In the genomic region with DNA sequence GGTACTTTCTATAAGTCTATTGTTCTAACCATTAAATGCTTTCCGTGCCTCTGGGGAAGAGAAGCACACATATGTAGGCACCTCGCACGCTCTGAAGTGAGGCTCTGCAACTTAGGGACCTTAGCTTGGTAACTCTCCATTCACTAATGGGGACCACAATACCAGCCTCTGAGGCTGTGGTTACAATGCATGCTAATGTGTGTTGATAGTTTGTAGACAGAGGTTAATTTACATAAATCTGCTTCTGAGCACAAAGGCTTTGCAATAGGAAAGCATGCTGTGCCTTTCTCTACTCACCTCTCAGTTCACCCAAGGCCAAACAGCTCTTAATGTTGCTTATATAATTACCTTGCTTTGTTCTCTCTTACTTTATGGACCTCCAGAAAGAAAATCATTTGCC, we compare ENCODE assay signal across 34 mouse cellular contexts. TPM values are rescaled to one million over a fixed set of nuclear protein-coding genes. Genes with fewer than 3 reads are reported as not detected.
DNase-seq lines count a peak whose midpoint lies in the region; ATAC-seq and TF ChIP-seq lines count a peak whose summit lies in the region.
"Had no signal": no experiment of that assay in that cellular context is flagged by ENCODE, and none has a peak within 500 bp of the region (broad histone marks: within the 10 kb centered on the region; RNA-seq: fewer than 3 reads in every experiment).

No protein-coding gene starts in this region.

- H3K9me3 ChIP-seq in forebrain, embryonic 16.5 days (ENCODE audit: control insufficient read depth, low read length): no peaks in the 10 kb centered on the region
- no peaks in the 10 kb centered on the region for H3K9me3 ChIP-seq in forebrain, embryonic 15.5 days
- H3K9me3 ChIP-seq in midbrain, embryonic 12.5 days: no peaks in the 10 kb centered on the region
- no peaks in the 10 kb centered on the region for H3K9me3 ChIP-seq in midbrain, embryonic 16.5 days (replicated peaks; ENCODE audit: control insufficient read depth, low read length, poor library complexity, severe bottlenecking)
- H3K9me3 ChIP-seq: embryonic facial prominence, embryonic 10.5 days; embryonic facial prominence, embryonic 15.5 days; limb, embryonic 10.5 days; limb, embryonic 15.5 days; liver, embryonic 13.5 days; midbrain, embryonic 15.5 days had no signal

- H3K27me3 ChIP-seq in forebrain, embryonic 16.5 days (replicated peaks; ENCODE audit: control insufficient read depth, insufficient read depth, low read length): no peaks in the 10 kb centered on the region
- H3K27me3 ChIP-seq in forebrain, embryonic 15.5 days: no peaks in the 10 kb centered on the region
- no peaks in the 10 kb centered on the region for H3K27me3 ChIP-seq in midbrain, embryonic 12.5 days
- H3K27me3 ChIP-seq in midbrain, embryonic 16.5 days (ENCODE audit: control insufficient read depth, insufficient read depth, low read depth, low read length): no peaks in the 10 kb centered on the region
- H3K27me3 ChIP-seq: embryonic facial prominence, embryonic 15.5 days; limb, embryonic 15.5 days; liver, embryonic 13.5 days; midbrain, embryonic 15.5 days had no signal

- WGBS in forebrain, embryonic 16.5 days: 30% methylated on average over 3 of the region's 3 CpGs
- 18% methylated on average over 3 of the region's 3 CpGs for WGBS in forebrain, embryonic 15.5 days
- 68% methylated on average over 3 of the region's 3 CpGs for WGBS in midbrain, embryonic 12.5 days
- WGBS in midbrain, embryonic 16.5 days: 53% methylated on average over 3 of the region's 3 CpGs

- no peak overlapping the region for H3K4me3 ChIP-seq in forebrain, embryonic 16.5 days (replicated peaks; ENCODE audit: low read length)
- H3K4me3 ChIP-seq in forebrain, embryonic 15.5 days: no peak overlapping the region
- H3K4me3 ChIP-seq in midbrain, embryonic 12.5 days: no peak overlapping the region
- H3K4me3 ChIP-seq in midbrain, embryonic 16.5 days (ENCODE audit: low read depth, low read length): no peak overlapping the region
- H3K4me3 ChIP-seq: embryonic facial prominence, embryonic 10.5 days; embryonic facial prominence, embryonic 15.5 days; limb, embryonic 10.5 days; limb, embryonic 15.5 days; liver, embryonic 13.5 days; megakaryocyte, embryonic 14.5 days; midbrain, embryonic 15.5 days had no signal

- no peak overlapping the region for H3K27ac ChIP-seq in forebrain, embryonic 16.5 days (ENCODE audit: low read length)
- no peak overlapping the region for H3K27ac ChIP-seq in forebrain, embryonic 15.5 days (replicated peaks)
- H3K27ac ChIP-seq in midbrain, embryonic 12.5 days (replicated peaks): no peak overlapping the region
- H3K27ac ChIP-seq in midbrain, embryonic 16.5 days (ENCODE audit: low read length): no peak overlapping the region
- H3K27ac ChIP-seq: embryonic facial prominence, embryonic 10.5 days; embryonic facial prominence, embryonic 15.5 days; limb, embryonic 10.5 days; limb, embryonic 15.5 days; liver, embryonic 13.5 days; midbrain, embryonic 15.5 days had no signal

- no peak for TF ChIP-seq POLR2A in brain, embryonic 14.5 days (IDR thresholded peaks at IDR 0.05; ENCODE audit: borderline replicate concordance, extremely low read depth, insufficient read depth, insufficient read length, poor library complexity, severe bottlenecking)

- peaks cover 4% of the 10 kb centered on the region; the same call in 1 of the 2 replicates for H3K4me1 ChIP-seq in forebrain, embryonic 16.5 days (replicated peaks; ENCODE audit: control insufficient read depth, insufficient read depth, low read length)
- H3K4me1 ChIP-seq in forebrain, embryonic 15.5 days: 0 out of 2 replicates have a peak, but pooled peaks cover 3% of the 10 kb centered on the region
- peaks cover 8% of the 10 kb centered on the region; the same call in 1 of the 2 replicates for H3K4me1 ChIP-seq in midbrain, embryonic 12.5 days
- no peaks in the 10 kb centered on the region for H3K4me1 ChIP-seq in midbrain, embryonic 16.5 days (ENCODE audit: control insufficient read depth, insufficient read depth, low read length)
- H3K4me1 ChIP-seq: embryonic facial prominence, embryonic 10.5 days; embryonic facial prominence, embryonic 15.5 days; limb, embryonic 10.5 days; limb, embryonic 15.5 days; midbrain, embryonic 15.5 days had no signal

- H3K4me2 ChIP-seq in forebrain, embryonic 16.5 days (ENCODE audit: low read length): no peak overlapping the region
- H3K4me2 ChIP-seq in forebrain, embryonic 15.5 days (replicated peaks): no peak overlapping the region
- no peak overlapping the region for H3K4me2 ChIP-seq in midbrain, embryonic 12.5 days (replicated peaks)
- no peak overlapping the region for H3K4me2 ChIP-seq in midbrain, embryonic 16.5 days (ENCODE audit: low read length)
- H3K4me2 ChIP-seq: embryonic facial prominence, embryonic 15.5 days; heart, embryonic 11.5 days; limb, embryonic 15.5 days; liver, embryonic 13.5 days; midbrain, embryonic 15.5 days had no signal

- ATAC-seq in forebrain, embryonic 16.5 days: peak; percentile 30
- no peak; the same call in 1 of the 2 replicates for ATAC-seq in forebrain, embryonic 15.5 days (replicated peaks)
- ATAC-seq in midbrain, embryonic 12.5 days (ENCODE audit: low FRiP score, low read depth): peak; percentile 57; the same call in 1 of the 2 replicates
- no peak for ATAC-seq in midbrain, embryonic 16.5 days
- ATAC-seq: activated CD4-positive, CD25-positive, alpha-beta regulatory T cell, adult 4 months; intestine, postnatal 0 days; lung, postnatal 0 days; midbrain, embryonic 15.5 days had no signal

- H3K36me3 ChIP-seq in forebrain, embryonic 16.5 days (ENCODE audit: control insufficient read depth, insufficient read depth): no peaks in the 10 kb centered on the region
- H3K36me3 ChIP-seq in forebrain, embryonic 15.5 days: no peaks in the 10 kb centered on the region
- H3K36me3 ChIP-seq in midbrain, embryonic 12.5 days: no peaks in the 10 kb centered on the region
- H3K36me3 ChIP-seq in midbrain, embryonic 16.5 days (ENCODE audit: control insufficient read depth, insufficient read depth, low read length): no peaks in the 10 kb centered on the region
- H3K36me3 ChIP-seq: embryonic facial prominence, embryonic 10.5 days; embryonic facial prominence, embryonic 15.5 days; limb, embryonic 10.5 days; limb, embryonic 15.5 days; liver, embryonic 13.5 days; midbrain, embryonic 15.5 days had no signal

- H3K9ac ChIP-seq in forebrain, embryonic 16.5 days (replicated peaks; ENCODE audit: low read depth, low read length): no peak overlapping the region
- H3K9ac ChIP-seq in forebrain, embryonic 15.5 days (replicated peaks): no peak overlapping the region
- no peak overlapping the region for H3K9ac ChIP-seq in midbrain, embryonic 12.5 days (replicated peaks)
- no peak overlapping the region for H3K9ac ChIP-seq in midbrain, embryonic 16.5 days (ENCODE audit: low read depth, low read length)
- H3K9ac ChIP-seq: embryonic facial prominence, embryonic 15.5 days; limb, embryonic 15.5 days; liver, embryonic 13.5 days; midbrain, embryonic 15.5 days had no signal

- no peak for TF ChIP-seq CTCF in brain, embryonic 14.5 days (IDR thresholded peaks at IDR 0.05; ENCODE audit: borderline replicate concordance, extremely low read depth, insufficient read depth, insufficient read length)

- peak; percentile 55 for DNase-seq in ES-CJ7 (ENCODE audit: low read depth, low spot score)
- DNase-seq in brain, embryonic 14.5 days (ENCODE audit: low read depth): peak; percentile 41
- DNase-seq in right cerebral cortex, postnatal 4 days: no peak
- DNase-seq: adrenal gland, adult 2 months; cerebellum, adult 8-10 months; cerebellum, postnatal 25 days; gastrocnemius, postnatal 25 days; heart, adult 11 months; heart, postnatal 4 days; kidney, adult 9 months; kidney, postnatal 10 days; layer of hippocampus, postnatal 36 days; liver, embryonic 13.5 days; lung, adult 18-20 months; lung, postnatal 4 days; right cerebral cortex, postnatal 25 days; spleen, adult 18-20 months; thymus, postnatal 14 days had no signal

RNA-seq across cellular contexts. Expression of gene Izumo1r, which starts 13.1 kb away (rescaled TPM):
- not detected in 2 replicates for polyA plus RNA-seq in forebrain, embryonic 16.5 days (2015; fragmentation: Nextera tagmentation; extraction: Ambion mirVana)
- not detected in 2 replicates for polyA plus RNA-seq in forebrain, embryonic 15.5 days (2015; fragmentation: Nextera tagmentation; extraction: Ambion mirVana)
- polyA plus RNA-seq in midbrain, embryonic 12.5 days (2016; fragmentation: Nextera tagmentation; extraction: Ambion mirVana): not detected in 2 replicates
- not detected in 2 replicates for polyA plus RNA-seq in midbrain, embryonic 16.5 days (2015; fragmentation: Nextera tagmentation; extraction: Ambion mirVana)
- polyA plus RNA-seq in brain, embryonic 14.5 days (2012; rRNA removed): not detected in 2 replicates
- polyA plus RNA-seq: frontal cortex, adult 2 months; heart, embryonic 11.5 days; intestine, postnatal 0 days; limb, embryonic 10.5 days; liver, embryonic 13.5 days; midbrain, embryonic 15.5 days; stomach, embryonic 16.5 days had no signal

RNA-seq across cellular contexts. Expression of gene Gpr83, which starts 30.7 kb away (rescaled TPM):
- 1.4 and 2.0 TPM in 2 replicates for polyA plus RNA-seq in forebrain, embryonic 16.5 days (2015; fragmentation: Nextera tagmentation; extraction: Ambion mirVana)
- polyA plus RNA-seq in forebrain, embryonic 15.5 days (2015; fragmentation: Nextera tagmentation; extraction: Ambion mirVana): 1.1 and 1.3 TPM in 2 replicates
- 0.71 and 1.5 TPM in 2 replicates for polyA plus RNA-seq in midbrain, embryonic 12.5 days (2016; fragmentation: Nextera tagmentation; extraction: Ambion mirVana)
- 4.1 and 4.2 TPM in 2 replicates for polyA plus RNA-seq in midbrain, embryonic 16.5 days (2015; fragmentation: Nextera tagmentation; extraction: Ambion mirVana)
- polyA plus RNA-seq in brain, embryonic 14.5 days (2012; rRNA removed): 1.6 and 2.2 TPM in 2 replicates
- polyA plus RNA-seq: heart, embryonic 11.5 days had no signal

Comparison
In these comparisons a context has a peak if more than half of its experiments do, and no peak if none do; other contexts are left out.
1. ATAC-seq: peak in forebrain, embryonic 16.5 days (single experiment) and midbrain, embryonic 12.5 days (single experiment); none in forebrain, embryonic 15.5 days (single experiment) and midbrain, embryonic 16.5 days (single experiment).